Mouse (Mus musculus) gastrocnemius, postnatal 10 days (tissue): ENCODE results near the gene Osbpl11. TPM values are rescaled to one million over a fixed set of nuclear protein-coding genes. Genes with fewer than 3 reads are reported as not detected.
"Not testable (repeated sequence)": the region's sequence is repeated elsewhere in the genome, so short reads cannot be mapped to it uniquely, and the experiment has no call there.

Source experiments
- DNase-seq: peaks from one replicate; pipeline ENCODE4 v3.0.0; 2021; ENCODE audit warnings: mixed read lengths
- long read RNA-seq, 2 experiments: library from polyadenylated mRNA; stranded (forward); transcript quantifications; one replicate each; pipeline ENCODE4 v2.0.0; 2021
- total RNA-seq, 2 experiments: library from RNA; stranded (reverse); gene quantifications; 2 replicates each; pipeline ENCODE4 v1.2.3; 2021

Gene Osbpl11
- 10 to 100 TPM; 14.8 to 14.9 TPM for total RNA-seq
- long read RNA-seq, experiment 1, full-length matches to known transcripts = 40 of 49 reads
- long read RNA-seq, experiment 1, partial matches to known transcripts = 3 of 49 reads
- long read RNA-seq, experiment 1, other reads (novel, unspliced or antisense) = 6 of 49 reads
- long read RNA-seq, experiment 2, full-length matches to known transcripts = 30 of 35 reads
- long read RNA-seq, experiment 2, partial matches to known transcripts = 3 of 35 reads
- long read RNA-seq, experiment 2, other reads (novel, unspliced or antisense) = 2 of 35 reads

GRCm38 (mm10) chr16:33184901-33185260, at the start of gene Osbpl11:
TSS of gene Osbpl11 (plus strand) at chr16:33185071.
- DNase-seq = peak; percentile 97

GRCm38 (mm10) chr16:33135167-33135566, 49.7 kb upstream of the Osbpl11 start:
- DNase-seq = no peak

GRCm38 (mm10) chr16:33139061-33139460, 45.8 kb upstream of the Osbpl11 start:
- DNase-seq = not testable (repeated sequence)

DNA sequence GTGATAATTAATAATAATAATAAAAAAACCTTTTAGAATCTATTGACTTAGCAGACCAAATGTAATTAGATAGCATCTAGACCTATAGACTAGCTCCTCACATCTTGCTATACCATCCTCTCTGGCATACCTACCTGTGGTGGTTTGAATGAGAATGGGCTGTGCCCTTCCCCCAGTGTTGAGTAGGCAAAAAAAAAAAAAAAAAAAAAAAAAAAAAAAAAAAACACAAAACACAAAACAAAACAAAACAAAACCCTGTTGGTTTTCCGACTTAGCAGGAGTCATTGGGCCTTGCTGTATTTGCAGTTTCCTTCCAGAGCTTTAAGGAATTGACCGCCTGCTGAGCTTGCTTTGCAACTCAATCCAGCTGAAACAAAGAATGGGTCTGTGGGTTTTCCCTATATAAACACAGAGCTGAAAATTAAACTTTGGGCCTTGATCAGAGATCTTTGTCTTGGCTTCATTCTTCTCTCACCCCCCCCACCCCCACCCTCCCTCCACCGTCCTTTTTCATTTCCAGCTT, 43.1 kb upstream of the Osbpl11 start:
- DNase-seq = no peak

DNA sequence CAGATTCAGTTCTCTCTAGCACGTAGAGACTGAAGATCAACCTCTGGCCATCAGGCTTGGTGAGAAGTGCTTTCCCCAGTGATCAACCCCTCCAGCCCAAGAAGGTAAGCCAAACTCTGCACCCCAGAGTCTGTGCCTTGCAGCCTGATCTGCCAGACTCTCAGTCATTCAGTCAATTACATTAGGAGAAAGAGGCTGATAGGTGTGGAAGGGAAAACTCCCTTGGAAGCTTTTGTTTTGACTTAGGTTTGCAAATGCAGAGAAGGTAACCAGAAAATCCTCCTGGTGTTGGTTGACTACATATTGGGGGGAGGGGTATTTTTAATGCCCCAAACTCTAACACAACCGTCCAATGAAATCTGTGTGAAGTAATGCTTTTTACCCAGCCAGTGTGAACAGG, 41.4 kb upstream of the Osbpl11 start:
- no peak for DNase-seq

- no peak for DNase-seq
Observed at GRCm38 (mm10) chr16:33146185-33146584, 38.7 kb upstream of the Osbpl11 start.

DNA sequence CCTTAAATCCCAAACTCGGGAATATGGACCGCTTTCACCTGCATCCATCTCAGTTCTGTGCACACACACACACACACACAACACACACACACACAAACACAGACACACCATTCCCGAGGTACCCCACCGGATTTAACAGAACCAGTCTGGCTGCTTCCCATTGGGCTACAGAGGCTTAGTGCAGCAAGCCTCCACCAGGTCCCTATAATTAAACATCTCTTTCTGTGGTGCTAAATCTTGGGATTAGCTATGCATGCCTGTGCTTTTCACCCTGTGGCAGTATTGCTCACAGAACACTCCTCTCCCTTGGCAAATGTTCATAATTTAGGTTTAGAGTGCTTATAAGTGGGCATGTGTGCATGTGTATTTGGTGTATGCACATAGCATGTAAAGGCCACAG, 36.7 kb upstream of the Osbpl11 start:
- no peak for DNase-seq

GRCm38 (mm10) chr16:33150875-33151274, 34.0 kb upstream of the Osbpl11 start:
- DNase-seq = not testable (repeated sequence)

DNA sequence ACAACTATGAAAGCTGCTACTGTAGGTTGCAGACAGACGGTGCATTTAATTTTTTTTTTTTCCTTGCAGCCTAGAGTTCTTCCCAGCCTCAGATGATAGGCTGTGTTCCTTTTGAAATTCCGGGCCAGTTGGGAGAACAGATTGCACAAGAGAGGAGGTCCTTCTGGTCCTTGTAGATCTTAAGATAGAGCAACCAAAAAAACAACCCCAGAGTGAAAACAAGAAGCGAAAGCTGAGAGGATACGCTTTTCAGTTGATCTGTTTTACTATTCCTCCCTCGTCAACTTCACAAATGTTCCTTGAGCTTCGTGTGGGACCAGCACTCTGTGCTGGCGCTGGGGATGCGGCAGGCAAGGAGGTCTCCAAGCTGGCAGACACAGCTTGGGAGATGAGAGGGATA, 33.3 kb upstream of the Osbpl11 start:
- DNase-seq = no peak

DNA sequence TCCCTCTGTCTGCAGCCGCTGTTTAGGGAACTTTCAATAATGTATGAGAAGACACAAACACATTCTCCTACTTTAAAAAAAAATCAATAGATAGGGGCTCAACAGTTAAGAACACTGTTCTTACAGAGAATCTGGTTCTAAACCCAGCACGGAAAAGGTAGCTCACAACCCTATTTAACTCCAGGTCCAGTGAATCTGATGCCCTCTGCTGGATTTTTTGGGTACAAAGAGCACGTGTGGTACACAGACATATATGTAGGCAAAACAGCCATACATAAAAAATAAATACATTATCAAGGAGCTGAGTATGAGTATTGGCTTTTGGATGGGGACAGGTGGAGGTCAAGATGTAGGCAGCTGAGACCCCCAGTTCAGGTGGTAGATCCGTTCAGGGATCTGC, 29.9 kb upstream of the Osbpl11 start:
- DNase-seq = no peak

DNA sequence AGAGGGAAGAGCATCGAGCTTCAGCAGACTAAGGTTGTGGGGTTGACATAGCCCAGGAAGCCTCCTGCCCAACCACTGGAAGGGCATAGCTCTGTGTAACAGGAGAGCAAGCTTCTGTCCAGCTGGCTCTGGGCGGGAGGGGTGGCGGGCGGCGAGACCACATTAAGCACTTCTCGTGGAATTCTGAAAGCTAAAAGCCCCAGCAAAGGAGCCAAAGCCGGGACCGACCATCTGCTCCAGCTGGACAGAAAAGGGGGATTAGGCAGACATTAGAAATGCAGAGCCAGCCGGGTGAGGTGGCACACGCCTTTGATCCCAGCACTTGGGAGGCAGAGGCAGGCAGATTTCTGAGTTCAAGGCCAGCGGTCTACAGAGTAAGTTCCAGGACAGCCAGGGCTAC, 26.9 kb upstream of the Osbpl11 start:
- DNase-seq = no peak

- DNase-seq = no peak
Observed at GRCm38 (mm10) chr16:33158590-33159071, 26.2 kb upstream of the Osbpl11 start.

DNA sequence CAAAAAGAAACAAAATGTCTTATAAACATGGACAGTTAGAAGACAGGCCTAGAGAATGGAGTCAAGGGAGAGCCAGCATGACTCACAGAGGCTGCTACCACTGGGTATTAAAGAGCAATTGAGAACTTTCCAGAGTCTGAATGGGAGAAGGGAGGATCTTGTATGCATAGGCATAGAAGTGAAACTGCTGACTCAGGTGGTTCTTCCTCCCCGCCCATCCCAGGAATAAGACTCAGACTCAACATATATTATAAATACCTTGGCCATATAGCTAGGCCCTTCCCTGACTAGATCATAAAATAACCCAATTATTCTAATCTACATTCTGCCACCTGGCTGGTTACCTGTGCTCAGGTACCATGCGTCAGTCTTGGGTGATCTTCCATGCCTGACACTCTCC, 25.5 kb upstream of the Osbpl11 start:
- DNase-seq = no peak

DNA sequence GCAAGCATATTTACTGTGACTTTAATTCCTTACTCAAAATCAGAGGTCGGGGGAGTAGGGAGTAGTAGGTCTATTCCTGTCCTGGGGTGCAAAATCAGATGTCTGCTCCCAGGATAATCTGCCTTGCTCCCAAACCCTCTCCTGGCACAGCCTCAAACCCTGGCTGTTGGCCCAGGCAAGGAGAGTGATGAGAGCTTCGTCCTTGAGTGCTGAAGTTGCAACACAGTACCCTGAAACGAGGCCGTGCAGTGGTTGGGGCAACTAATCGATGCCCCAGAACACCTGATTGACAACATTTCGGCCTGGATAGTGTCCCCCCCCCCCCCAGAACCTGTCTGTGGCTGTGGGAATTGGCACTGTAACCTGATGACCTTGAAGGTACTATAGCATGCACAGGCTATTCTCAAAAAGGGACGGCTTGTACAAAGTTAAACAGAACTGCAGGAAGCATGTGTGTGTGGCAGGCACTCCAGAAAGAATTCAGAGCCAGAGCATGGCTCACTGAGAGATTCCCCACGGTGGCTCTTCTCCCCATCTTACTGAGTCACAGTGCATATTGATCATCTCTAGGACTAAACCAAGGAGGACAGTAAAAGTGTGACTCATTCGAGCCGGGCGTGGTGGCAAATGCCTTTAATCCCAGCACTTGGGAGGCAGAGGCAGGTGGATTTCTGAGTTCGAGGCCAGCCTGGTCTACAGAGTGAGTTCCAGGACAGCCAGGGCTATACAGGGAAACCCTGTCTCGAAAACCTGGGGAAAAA, 21.4 kb upstream of the Osbpl11 start:
- no peak for DNase-seq

DNA sequence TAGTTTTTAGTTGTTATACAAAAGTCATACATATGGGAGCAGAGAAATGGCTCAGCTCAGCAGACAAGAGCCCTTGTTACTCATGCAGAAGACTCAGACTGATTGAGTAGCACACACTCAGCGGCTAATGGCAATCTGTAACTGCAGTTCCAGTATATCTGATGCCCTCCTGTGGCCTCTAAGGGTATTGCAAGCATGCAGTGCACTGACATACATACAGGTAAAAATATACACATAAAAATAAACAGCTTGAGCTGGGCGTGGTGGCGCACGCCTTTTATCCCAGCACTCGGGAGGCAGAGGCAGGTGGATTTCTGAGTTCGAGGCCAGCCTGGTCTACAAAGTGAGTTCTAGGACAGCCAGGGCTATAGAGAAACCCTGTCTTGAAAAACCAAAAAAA, 18.6 kb upstream of the Osbpl11 start:
- peak; percentile 24 for DNase-seq

DNA sequence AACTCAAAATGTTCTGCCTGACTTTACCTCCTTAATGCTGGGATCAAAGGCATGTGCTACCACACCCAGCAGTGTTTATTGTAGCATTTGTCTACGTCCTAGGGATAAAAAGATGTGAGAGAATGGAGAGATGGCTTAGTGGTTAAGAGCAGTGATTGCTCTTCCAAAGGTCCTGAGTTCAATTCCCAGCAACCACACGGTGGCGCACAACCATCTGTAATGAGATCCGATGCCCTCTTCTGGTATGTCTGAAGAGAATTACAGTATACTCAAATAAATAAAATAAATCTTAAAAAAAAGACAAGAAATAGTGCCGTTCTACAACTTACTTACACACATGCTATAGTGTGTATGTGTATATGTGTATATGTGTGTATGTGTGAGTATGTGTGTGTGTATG, 17.3 kb upstream of the Osbpl11 start:
- DNase-seq = no peak

- DNase-seq = no peak
Observed at GRCm38 (mm10) chr16:33169471-33170034, 15.3 kb upstream of the Osbpl11 start.

DNA sequence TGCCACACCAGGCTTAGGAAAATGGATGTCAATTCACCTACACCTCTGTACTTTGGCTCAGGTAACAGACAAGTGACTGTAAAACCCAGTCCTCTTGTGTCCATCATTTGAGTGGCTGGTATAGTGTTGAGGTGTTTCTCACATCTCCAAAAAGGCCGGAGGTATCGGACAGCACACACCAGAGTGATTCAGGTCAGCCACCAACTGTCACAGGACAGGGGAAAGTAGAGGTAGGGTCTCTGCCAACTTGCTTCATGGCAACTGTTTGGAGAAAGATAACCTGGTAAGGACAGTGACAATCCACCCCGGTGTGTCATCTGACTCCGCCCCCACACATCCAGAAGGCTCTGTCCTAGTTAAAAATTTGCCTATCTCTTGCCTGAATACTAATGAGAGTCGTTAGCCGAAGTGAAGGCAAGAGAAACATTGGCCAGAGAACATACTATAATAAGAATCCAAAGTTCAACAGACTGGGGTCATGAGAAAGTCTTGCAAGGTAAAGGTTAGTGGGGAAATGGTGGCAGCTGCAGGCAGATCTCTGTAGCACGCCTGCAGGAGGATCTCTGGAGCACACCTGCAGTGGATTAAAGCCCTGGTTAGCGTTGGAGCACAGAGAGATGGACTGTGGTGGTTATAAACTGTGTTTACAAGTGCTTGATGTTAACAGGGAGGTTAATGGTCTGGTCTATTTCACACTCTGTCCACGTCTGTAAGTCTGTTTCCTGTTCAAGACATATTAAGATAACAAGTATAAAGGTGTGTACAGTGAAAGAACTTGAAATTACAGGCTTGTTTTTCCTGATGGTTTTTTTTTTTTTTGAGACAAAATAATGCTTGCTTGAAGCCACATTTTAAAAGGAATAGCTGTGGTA, 13.9 kb upstream of the Osbpl11 start:
- DNase-seq = no peak

DNA sequence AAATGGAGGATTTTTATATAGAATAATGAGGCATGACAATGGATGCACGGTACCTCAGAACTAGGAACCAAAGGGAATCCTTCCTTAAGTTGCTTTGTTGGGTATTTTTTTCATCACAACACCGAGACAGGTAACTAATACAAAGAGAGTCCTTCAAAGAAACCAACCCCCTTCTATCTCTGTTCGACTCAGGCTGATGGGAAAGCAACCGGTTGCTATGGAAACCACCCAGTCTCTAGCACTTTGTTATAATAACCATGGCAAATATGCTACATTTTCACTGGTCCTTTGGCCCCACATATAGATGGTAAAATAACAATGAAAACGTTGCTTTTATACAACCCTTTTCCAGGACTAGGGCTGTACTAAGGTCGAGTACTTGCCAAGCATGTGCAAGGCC, 13.1 kb upstream of the Osbpl11 start:
- DNase-seq = no peak

DNA sequence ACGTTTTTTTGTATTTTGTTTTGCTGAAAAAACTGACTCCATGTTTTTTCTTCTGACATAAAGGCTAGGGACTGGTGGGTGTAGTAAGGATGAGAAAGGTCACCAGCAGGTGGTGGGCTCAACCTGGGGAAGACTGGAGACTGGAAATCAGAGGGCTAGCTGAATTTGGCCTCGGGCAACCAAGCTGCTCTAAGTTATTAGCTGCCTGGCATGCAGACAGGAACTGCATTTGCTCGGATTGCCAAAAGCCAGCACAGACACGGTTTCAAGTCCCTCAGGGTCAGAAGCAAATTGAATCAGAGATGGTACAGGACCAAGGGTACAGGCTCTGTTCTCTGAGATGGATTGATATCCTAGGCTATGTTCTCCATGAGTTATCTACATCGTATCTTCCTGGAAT, 11.7 kb upstream of the Osbpl11 start:
- no peak for DNase-seq

- no peak for DNase-seq
Observed at GRCm38 (mm10) chr16:33174695-33175094, 10.2 kb upstream of the Osbpl11 start.

GRCm38 (mm10) chr16:33176831-33177230, 8.0 kb upstream of the Osbpl11 start:
- DNase-seq = not testable (repeated sequence)
